Mouse (Mus musculus): ENCODE results near the gene Hnrnpdl. TPM values are rescaled to one million over a fixed set of nuclear protein-coding genes. Genes with fewer than 3 reads are reported as not detected.

Hnrnpdl gene
- total RNA-seq (2021) (10 to 100 TPM; 57.1 to 57.3 TPM), polyA plus RNA-seq (2012; rRNA removed) (44.1 and 69.7 TPM in 2 replicates)
- long read RNA-seq, transcript Hnrnpdl-202 (8 exons, 2,752 nt): major isoform, 16 of 38 reads
- long read RNA-seq, transcript Hnrnpdl-201 (9 exons, 2,149 nt): minor isoform, 5 of 38 reads
- long read RNA-seq, partial matches to known transcripts: 9 of 38 reads
- long read RNA-seq, other reads (novel, unspliced or antisense): 6 of 38 reads

GRCm38 (mm10) chr5:100039602-100040142 is at the start of gene Hnrnpdl, which contains the start of gene Enoph1:
Gene Hnrnpdl (minus strand): TSS chr5:100039664.
Gene Enoph1 (plus strand): TSS chr5:100039985.
- under 1% methylated on average over 57 of the region's 57 CpGs for WGBS
- intact Hi-C loops (cut with DNase I): loop anchor here (1.0 to 10.0 kb wide), 4 partner anchors 61 to 785 kb away; partner anchors contain the start of gene Hnrnpd
- Histone ChIP-seq H3K9ac (ENCODE audit: low read depth, low read length) (peak within 1 kb of the TSS; percentile 96), H3K4me3 (peak within 1 kb of the TSS; percentile 98), H3K27ac (peak within 1 kb of the TSS; percentile 99), H3K4me1 (ENCODE audit: control insufficient read depth, insufficient read depth, low read length) (peaks cover 3% of the 10 kb centered on the region), H3K27me3 (ENCODE audit: control insufficient read depth, insufficient read depth, low read length) (no peaks in the 10 kb centered on the region), H3K36me3 (ENCODE audit: control insufficient read depth, insufficient read depth, low read length) (peaks cover 20% of the 10 kb centered on the region), H3K79me2 (replicated peaks; ENCODE audit: control insufficient read depth, insufficient read depth, low read length) (peaks cover 8% of the 10 kb centered on the region)
- TF ChIP-seq POLR2A (IDR thresholded peaks at IDR 0.05; ENCODE audit: insufficient read depth, low read depth, low read length) (peak; percentile 70; the same call in 1 of the 2 replicates), EP300 (IDR thresholded peaks at IDR 0.05; ENCODE audit: insufficient read depth, low read depth, low read length) (no peak), CTCF (IDR thresholded peaks at IDR 0.05) (peak; percentile 34)
- peak; percentile 95 to 96 for DNase-seq

GRCm38 (mm10) chr5:100085097-100085496 is 45.6 kb upstream of the Hnrnpdl start:
- intact Hi-C loops (cut with DNase I): loop anchor here (5.0 kb wide), 1 partner anchor 137 kb away; no protein-coding TSS in a partner anchor
- Histone ChIP-seq H3K27me3 (ENCODE audit: control insufficient read depth, insufficient read depth, low read length) (no peaks in the 10 kb centered on the region), H3K27ac (no peak overlapping the region), H3K79me2 (replicated peaks; ENCODE audit: control insufficient read depth, insufficient read depth, low read length) (no peaks in the 10 kb centered on the region), H3K4me1 (ENCODE audit: control insufficient read depth, insufficient read depth, low read length) (peaks cover 1% of the 10 kb centered on the region; the same call in 1 of the 2 replicates), H3K4me3 (no peak overlapping the region), H3K36me3 (ENCODE audit: control insufficient read depth, insufficient read depth, low read length) (no peaks in the 10 kb centered on the region), H3K9ac (ENCODE audit: low read depth, low read length) (no peak overlapping the region)
- WGBS: 37% methylated on average over 8 of the region's 8 CpGs
- TF ChIP-seq CTCF (IDR thresholded peaks at IDR 0.05): no peak
- TF ChIP-seq POLR2A (IDR thresholded peaks at IDR 0.05; ENCODE audit: insufficient read depth, low read depth, low read length): no peak
- TF ChIP-seq EP300 (IDR thresholded peaks at IDR 0.05; ENCODE audit: insufficient read depth, low read depth, low read length): no peak
- DNase-seq: no peak

GRCm38 (mm10) chr5:100083953-100084562 is 44.6 kb upstream of the Hnrnpdl start:
- H3K27ac ChIP-seq: peak overlapping the region; percentile 4

GRCm38 (mm10) chr5:100082006-100082405 is 42.5 kb upstream of the Hnrnpdl start:
- TF ChIP-seq CTCF (IDR thresholded peaks at IDR 0.05) (no peak), EP300 (IDR thresholded peaks at IDR 0.05; ENCODE audit: insufficient read depth, low read depth, low read length) (no peak), POLR2A (IDR thresholded peaks at IDR 0.05; ENCODE audit: insufficient read depth, low read depth, low read length) (no peak)
- peaks cover 1% of the 10 kb centered on the region; the same call in 1 of the 2 replicates for H3K4me1 ChIP-seq (ENCODE audit: control insufficient read depth, insufficient read depth, low read length)
- no peak overlapping the region for H3K9ac ChIP-seq (ENCODE audit: low read depth, low read length)
- H3K27ac ChIP-seq: no peak overlapping the region
- no peaks in the 10 kb centered on the region for H3K36me3 ChIP-seq (ENCODE audit: control insufficient read depth, insufficient read depth, low read length)
- intact Hi-C loops (cut with DNase I): no loop called here
- no peak for DNase-seq
- no peaks in the 10 kb centered on the region for H3K27me3 ChIP-seq (ENCODE audit: control insufficient read depth, insufficient read depth, low read length)
- WGBS: 68% methylated on average over 4 of the region's 4 CpGs
- no peaks in the 10 kb centered on the region for H3K79me2 ChIP-seq (replicated peaks; ENCODE audit: control insufficient read depth, insufficient read depth, low read length)
- H3K4me3 ChIP-seq: no peak overlapping the region

More at GRCm38 (mm10) chr5:100083953-100084562, 44.6 kb upstream of the Hnrnpdl start:
- DNase-seq: no peak
- peaks cover 1% of the 10 kb centered on the region; the same call in 1 of the 2 replicates for H3K4me1 ChIP-seq (ENCODE audit: control insufficient read depth, insufficient read depth, low read length)
- TF ChIP-seq POLR2A (IDR thresholded peaks at IDR 0.05; ENCODE audit: insufficient read depth, low read depth, low read length) (no peak), CTCF (IDR thresholded peaks at IDR 0.05) (no peak), EP300 (IDR thresholded peaks at IDR 0.05; ENCODE audit: insufficient read depth, low read depth, low read length) (no peak)
- H3K36me3 ChIP-seq (ENCODE audit: control insufficient read depth, insufficient read depth, low read length): no peaks in the 10 kb centered on the region
- no peaks in the 10 kb centered on the region for H3K79me2 ChIP-seq (replicated peaks; ENCODE audit: control insufficient read depth, insufficient read depth, low read length)
- no peaks in the 10 kb centered on the region for H3K27me3 ChIP-seq (ENCODE audit: control insufficient read depth, insufficient read depth, low read length)
- intact Hi-C loops (cut with DNase I): no loop called here
- no peak overlapping the region for H3K4me3 ChIP-seq
- 43% methylated on average over 12 of the region's 12 CpGs for WGBS
- no peak overlapping the region for H3K9ac ChIP-seq (ENCODE audit: low read depth, low read length)

GRCm38 (mm10) chr5:100079931-100080275 is 40.4 kb upstream of the Hnrnpdl start:
- H3K27ac ChIP-seq: no peak overlapping the region
- WGBS: 67% methylated on average over 8 of the region's 8 CpGs
- peaks cover 1% of the 10 kb centered on the region; the same call in 1 of the 2 replicates for H3K4me1 ChIP-seq (ENCODE audit: control insufficient read depth, insufficient read depth, low read length)
- no peaks in the 10 kb centered on the region for H3K36me3 ChIP-seq (ENCODE audit: control insufficient read depth, insufficient read depth, low read length)
- H3K9ac ChIP-seq (ENCODE audit: low read depth, low read length): no peak overlapping the region
- H3K79me2 ChIP-seq (replicated peaks; ENCODE audit: control insufficient read depth, insufficient read depth, low read length): no peaks in the 10 kb centered on the region
- TF ChIP-seq EP300 (IDR thresholded peaks at IDR 0.05; ENCODE audit: insufficient read depth, low read depth, low read length) (no peak), CTCF (IDR thresholded peaks at IDR 0.05) (no peak)
- no peaks in the 10 kb centered on the region for H3K27me3 ChIP-seq (ENCODE audit: control insufficient read depth, insufficient read depth, low read length)
- DNase-seq: no peak
- intact Hi-C loops (cut with DNase I): no loop called here
- no peak overlapping the region for H3K4me3 ChIP-seq

Measured in heart, adult 2 months (tissue).